In the genomic region with DNA sequence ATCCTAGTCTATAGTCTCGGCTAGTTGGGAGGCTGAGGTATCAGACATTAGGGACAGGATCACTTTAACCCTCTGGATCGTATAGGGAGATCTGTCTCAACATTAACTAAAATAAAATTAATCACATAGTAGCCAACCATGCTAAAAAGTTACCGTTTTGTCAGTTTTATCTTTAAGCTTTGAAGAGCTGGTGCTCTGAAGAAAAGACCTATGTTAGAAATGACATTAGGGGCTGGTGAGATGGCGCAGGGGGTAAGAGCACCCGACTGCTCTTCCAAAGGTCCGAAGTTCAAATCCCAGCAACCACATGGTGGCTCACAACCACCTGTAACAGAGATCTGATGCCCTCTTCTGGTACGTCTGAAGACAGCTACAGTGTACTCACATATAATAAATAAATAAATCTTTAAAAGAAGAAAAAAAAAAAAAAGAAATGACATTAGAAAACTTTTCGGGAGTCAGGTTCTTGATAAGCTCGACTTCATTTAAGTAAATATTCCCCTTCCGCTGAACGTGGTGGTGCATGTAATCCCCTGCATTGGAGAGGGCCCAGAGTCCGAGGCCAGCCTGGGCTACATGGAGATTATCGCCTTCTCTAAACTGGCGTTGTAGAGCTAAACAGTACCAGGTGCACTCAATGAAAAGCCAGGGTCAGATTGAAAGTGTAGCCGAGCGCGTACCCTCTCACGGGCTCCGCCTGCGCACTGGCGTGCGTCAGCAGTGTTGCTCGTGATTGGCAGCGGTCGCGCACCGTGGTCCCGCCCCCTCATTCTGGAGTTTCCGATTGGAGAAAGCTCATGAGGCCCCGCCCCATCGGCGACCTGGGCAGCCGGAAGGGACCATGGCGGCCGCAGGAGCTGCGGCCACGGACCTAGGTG, we compare ENCODE assay signal across 8 mouse cellular contexts. TPM values are rescaled to one million over a fixed set of nuclear protein-coding genes. Genes with fewer than 3 reads are reported as not detected.
A peak's percentile ranks its signal among the peaks of the same experiment; 100 is the strongest.
DNase-seq lines count a peak whose midpoint lies in the region; ATAC-seq and TF ChIP-seq lines count a peak whose summit lies in the region.

A gene (plus strand): TSS at position 782 of the 878 bp plus-strand sequence.

- in situ Hi-C loops in CH12.LX (cut with MboI; ENCODE audit: low pct_ligation_motif_present, low pct_unique_long_range_greater_than_20kb, low sequenced_read_pairs) = no loop called here

- H3K36me3 ChIP-seq in CH12.LX (replicated peaks in 1 of 2; ENCODE audit: control insufficient read depth in 1 of 2, insufficient read depth in 1 of 2, low read length in 1 of 2) = peaks cover 10 to 49% of the 10 kb centered on the region in 2 experiments
- peaks cover 13% of the 10 kb centered on the region for H3K36me3 ChIP-seq in forebrain, embryonic 12.5 days (replicated peaks)
- no peaks in the 10 kb centered on the region for H3K36me3 ChIP-seq in heart, postnatal 0 days (replicated peaks; ENCODE audit: control insufficient read depth, insufficient read depth, low read length)
- no peaks in the 10 kb centered on the region for H3K36me3 ChIP-seq in liver, embryonic 16.5 days (ENCODE audit: control insufficient read depth, insufficient read depth)
- peaks cover 8% of the 10 kb centered on the region for H3K36me3 ChIP-seq in neural tube, embryonic 13.5 days
- H3K36me3 ChIP-seq in testis, adult 2 months (ENCODE audit: control insufficient read depth, insufficient read depth, low read length) = no peaks in the 10 kb centered on the region

- dilution Hi-C loops in CH12.LX (cut with MboI; ENCODE audit: extremely low pct_ligation_motif_present, extremely low pct_unique_long_range_greater_than_20kb, low sequenced_read_pairs) = no loop called here

- H3K4me1 ChIP-seq in CH12.LX (ENCODE audit: control insufficient read depth in 1 of 2, insufficient read depth in 2 of 2) = peaks cover 4 to 29% of the 10 kb centered on the region in 2 experiments; a peak in 3 of 4 replicates
- peaks cover 16% of the 10 kb centered on the region for H3K4me1 ChIP-seq in forebrain, embryonic 12.5 days
- H3K4me1 ChIP-seq in heart, postnatal 0 days (ENCODE audit: control insufficient read depth, insufficient read depth) = peaks cover 22% of the 10 kb centered on the region
- peaks cover 15% of the 10 kb centered on the region for H3K4me1 ChIP-seq in liver, embryonic 16.5 days (ENCODE audit: control insufficient read depth, low read depth, low read length)
- peaks cover 33% of the 10 kb centered on the region for H3K4me1 ChIP-seq in neural tube, embryonic 13.5 days (replicated peaks)
- H3K4me1 ChIP-seq in testis, adult 2 months (ENCODE audit: control insufficient read depth, insufficient read depth, low read length) = peaks cover 6% of the 10 kb centered on the region

- no peaks in the 10 kb centered on the region for H3K9me3 ChIP-seq in CH12.LX (replicated peaks; ENCODE audit: low read length)
- no peaks in the 10 kb centered on the region for H3K9me3 ChIP-seq in forebrain, embryonic 12.5 days
- H3K9me3 ChIP-seq in heart, postnatal 0 days (replicated peaks; ENCODE audit: control insufficient read depth, low read length) = no peaks in the 10 kb centered on the region
- no peaks in the 10 kb centered on the region for H3K9me3 ChIP-seq in liver, embryonic 16.5 days (replicated peaks; ENCODE audit: control insufficient read depth, low read length)
- no peaks in the 10 kb centered on the region for H3K9me3 ChIP-seq in neural tube, embryonic 13.5 days

- TF ChIP-seq RAD21 in CH12.LX (IDR thresholded peaks at IDR 0.05; ENCODE audit: low read depth, low read length) = no peak; the same call in none of the 2 replicates

- H3K9ac ChIP-seq in CH12.LX (ENCODE audit: insufficient read depth, low read depth) = peak within 1 kb of the TSS; percentile 54
- H3K9ac ChIP-seq in forebrain, embryonic 12.5 days = peak within 1 kb of the TSS; percentile 86
- peak within 1 kb of the TSS; percentile 86 for H3K9ac ChIP-seq in heart, postnatal 0 days (replicated peaks; ENCODE audit: low read depth, low read length)
- H3K9ac ChIP-seq in liver, embryonic 16.5 days (ENCODE audit: low read depth, low read length) = peak within 1 kb of the TSS; percentile 81
- peak within 1 kb of the TSS; percentile 75 for H3K9ac ChIP-seq in neural tube, embryonic 13.5 days

- TF ChIP-seq POLR2A in CH12.LX (IDR thresholded peaks at IDR 0.05; ENCODE audit: low read depth, low read length) = peak; percentile 93
- TF ChIP-seq POLR2A in testis, adult 2 months (IDR thresholded peaks at IDR 0.05; ENCODE audit: control insufficient read depth, low read depth, low read length) = peak; percentile 85

- no peak for TF ChIP-seq EP300 in CH12.LX (IDR thresholded peaks at IDR 0.05; ENCODE audit: low read length)
- no peak for TF ChIP-seq EP300 in heart, postnatal 0 days (IDR thresholded peaks at IDR 0.05; ENCODE audit: low read depth)

- peak; percentile 97 for ATAC-seq in forebrain, embryonic 12.5 days (ENCODE audit: low FRiP score)
- ATAC-seq in heart, postnatal 0 days (ENCODE audit: insufficient read depth, low read depth) = peak; percentile 99
- peak; percentile 98 for ATAC-seq in liver, embryonic 16.5 days (ENCODE audit: low read depth)
- peak; percentile 96 for ATAC-seq in neural tube, embryonic 13.5 days (ENCODE audit: low read depth)

- peak within 1 kb of the TSS; percentile 81 to 89 (median 85) for H3K4me3 ChIP-seq in CH12.LX (replicated peaks in 1 of 3; ENCODE audit: low read depth in 2 of 3, low read length in 2 of 3, poor library complexity in 1 of 3)
- H3K4me3 ChIP-seq in forebrain, embryonic 12.5 days (replicated peaks) = peak within 1 kb of the TSS; percentile 87
- peak within 1 kb of the TSS; percentile 91 for H3K4me3 ChIP-seq in heart, postnatal 0 days (ENCODE audit: low read depth, low read length)
- H3K4me3 ChIP-seq in liver, embryonic 16.5 days (ENCODE audit: low read depth, low read length) = peak within 1 kb of the TSS; percentile 79
- H3K4me3 ChIP-seq in neural tube, embryonic 13.5 days = peak within 1 kb of the TSS; percentile 88
- peak within 1 kb of the TSS; percentile 92 for H3K4me3 ChIP-seq in testis, adult 2 months (ENCODE audit: control insufficient read depth, low read depth, low read length)

- peak within 1 kb of the TSS; percentile 39 for H3K27ac ChIP-seq in CH12.LX (ENCODE audit: insufficient read depth, low read depth)
- no peak within 1 kb of the TSS for H3K27ac ChIP-seq in forebrain, embryonic 12.5 days
- peak within 1 kb of the TSS; percentile 49; the same call in 1 of the 2 replicates for H3K27ac ChIP-seq in heart, postnatal 0 days (ENCODE audit: low read depth)
- H3K27ac ChIP-seq in liver, embryonic 16.5 days (ENCODE audit: low read length) = peak within 1 kb of the TSS; percentile 35; the same call in 1 of the 2 replicates
- H3K27ac ChIP-seq in neural tube, embryonic 13.5 days (replicated peaks) = peak within 1 kb of the TSS; percentile 40; the same call in 1 of the 2 replicates
- H3K27ac ChIP-seq in testis, adult 2 months (ENCODE audit: control insufficient read depth, insufficient read depth, low read depth, low read length) = peak within 1 kb of the TSS; percentile 65; the same call in 1 of the 2 replicates

- peaks cover 8% of the 10 kb centered on the region; the same call in 1 of the 2 replicates for H3K79me2 ChIP-seq in CH12.LX (replicated peaks; ENCODE audit: control insufficient read depth, extremely low read depth, insufficient read depth, poor library complexity, severe bottlenecking)

- peak within 1 kb of the TSS; percentile 83 for H3K4me2 ChIP-seq in CH12.LX (ENCODE audit: insufficient read depth, low read depth, poor library complexity, severe bottlenecking)
- H3K4me2 ChIP-seq in forebrain, embryonic 12.5 days = peak within 1 kb of the TSS; percentile 95
- H3K4me2 ChIP-seq in heart, postnatal 0 days (ENCODE audit: low read depth, low read length) = peak within 1 kb of the TSS; percentile 95
- H3K4me2 ChIP-seq in liver, embryonic 16.5 days (ENCODE audit: low read depth, low read length) = peak within 1 kb of the TSS; percentile 91
- peak within 1 kb of the TSS; percentile 87 for H3K4me2 ChIP-seq in neural tube, embryonic 13.5 days

- H3K27me3 ChIP-seq in CH12.LX (replicated peaks) = no peaks in the 10 kb centered on the region
- H3K27me3 ChIP-seq in forebrain, embryonic 12.5 days = no peaks in the 10 kb centered on the region
- H3K27me3 ChIP-seq in heart, postnatal 0 days (ENCODE audit: control insufficient read depth, insufficient read depth, low read length) = no peaks in the 10 kb centered on the region
- H3K27me3 ChIP-seq in liver, embryonic 16.5 days (ENCODE audit: control insufficient read depth, insufficient read depth, low read depth, low read length) = no peaks in the 10 kb centered on the region
- H3K27me3 ChIP-seq in neural tube, embryonic 13.5 days = no peaks in the 10 kb centered on the region
- H3K27me3 ChIP-seq in testis, adult 2 months (ENCODE audit: control insufficient read depth, insufficient read depth, low read length) = no peaks in the 10 kb centered on the region

- DNase-seq in CH12.LX (ENCODE audit: extremely low read depth) = peak; percentile 99
- peak; percentile 93 for DNase-seq in c-Kit-positive CD71-positive TER-119-negative erythroid progenitor cells, embryonic 14.5 days (ENCODE audit: low read depth)
- DNase-seq in heart, postnatal 0 days (ENCODE audit: low spot score) = peak; percentile 95
- peak; percentile 98 to 99 for DNase-seq in kidney, postnatal 4 days

- peak in 1 of 2 experiments; percentile 43; a peak in 2 of 4 replicates for TF ChIP-seq CTCF in CH12.LX (conservative IDR thresholded peaks at IDR 0.05 in 1 of 2, IDR thresholded peaks at IDR 0.05 in 1 of 2; ENCODE audit: low read depth in 2 of 2, low read length in 2 of 2)
- no peak; the same call in 1 of the 2 replicates for TF ChIP-seq CTCF in heart, postnatal 0 days (IDR thresholded peaks at IDR 0.05; ENCODE audit: low read depth)
- no peak for TF ChIP-seq CTCF in testis, adult 2 months (IDR thresholded peaks at IDR 0.05; ENCODE audit: control insufficient read depth, insufficient read depth, insufficient replicate concordance, low read depth, low read length)

- WGBS in forebrain, embryonic 12.5 days = 14% methylated on average over 37 of the region's 37 CpGs
- WGBS in heart, postnatal 0 days = 10% methylated on average over 37 of the region's 37 CpGs
- WGBS in liver, embryonic 16.5 days (ENCODE audit: insufficient replicate concordance) = 8% methylated on average over 37 of the region's 37 CpGs
- WGBS in neural tube, embryonic 13.5 days = 13% methylated on average over 37 of the region's 37 CpGs

RNA-seq across cellular contexts. Expression of the gene that starts here (rescaled TPM):
- 51.2 and 53.1 TPM in 2 replicates for total RNA-seq in CH12.LX (2012; rRNA removed)
- 25.7 and 26.3 TPM in 2 replicates for total RNA-seq in CH12.LX (2014; rRNA removed)
- polyA plus RNA-seq in CH12.LX (2012; ENCODE audit: insufficient read length, low read depth) = 51.8 and 65.4 TPM in 2 replicates
- polyA plus RNA-seq in forebrain, embryonic 12.5 days (2016; fragmentation: Nextera tagmentation; extraction: Ambion mirVana) = 58.8 and 62.5 TPM in 2 replicates
- 36.0 and 39.7 TPM in 2 replicates for total RNA-seq in heart, postnatal 0 days (2014; rRNA removed; ENCODE audit: low replicate concordance)
- 31.2 and 32.3 TPM in 2 replicates for polyA plus RNA-seq in heart, postnatal 0 days (2015; fragmentation: Nextera tagmentation; extraction: Ambion mirVana)
- polyA plus RNA-seq in liver, embryonic 16.5 days (2015; fragmentation: Nextera tagmentation; extraction: Ambion mirVana) = 31.2 and 36.0 TPM in 2 replicates
- 79.6 and 79.7 TPM in 2 replicates for polyA plus RNA-seq in neural tube, embryonic 13.5 days (2015; fragmentation: Nextera tagmentation; extraction: Ambion mirVana)
- 57.4 and 69.7 TPM in 2 replicates for polyA plus RNA-seq in testis, adult 2 months (2012; rRNA removed)
